Mouse (Mus musculus) olfactory bulb, adult 2 months (tissue): ENCODE measurements around the gene Nek5. TPM values are rescaled to one million over a fixed set of nuclear protein-coding genes. Genes with fewer than 3 reads are reported as not detected.
"Not testable (repeated sequence)": the region's sequence is repeated elsewhere in the genome, so short reads cannot be mapped to it uniquely, and the experiment has no call there.

Source experiments
- H3K27ac ChIP-seq: fragments of 200-500 bp; 2 replicates; pipeline ENCODE4 v1.5.1; 2012; ENCODE audit warnings: low read depth, low read length; ENCODE audit not compliant: insufficient read depth
- H3K4me1 ChIP-seq: fragments of 200-500 bp; 2 replicates; pipeline ENCODE4 v1.6.1; 2012; ENCODE audit warnings: low read length; ENCODE audit not compliant: control insufficient read depth, insufficient read depth
- H3K4me3 ChIP-seq: fragments of 200-500 bp; 2 replicates; pipeline ENCODE4 v1.5.1; 2012; ENCODE audit warnings: mild to moderate bottlenecking, low read depth, low read length, moderate library complexity; ENCODE audit not compliant: insufficient read depth
- CTCF ChIP-seq: fragments of 200-500 bp; IDR thresholded peaks from 2 replicates; pipeline ENCODE4 v1.5.1; 2012; ENCODE audit warnings: low read depth, mild to moderate bottlenecking, low read length, moderate library complexity; ENCODE audit not compliant: insufficient read depth
- POLR2A ChIP-seq: fragments of 200-500 bp; IDR thresholded peaks from 2 replicates; pipeline ENCODE4 v1.6.1; 2012; ENCODE audit warnings: mild to moderate bottlenecking, low read depth, low read length, moderate library complexity; ENCODE audit not compliant: insufficient read depth
- WGBS: fragments of 180-500 bp; shearing (Covaris S2); methylation state at CpG from one replicate; pipeline ENCODE4 v1.1.7; 2018; 5-methylcytosine and 5-hydroxymethylcytosine counted together
- polyA plus RNA-seq: library from polyadenylated mRNA; stranded (reverse); fragments of >200 nt; gene quantifications from 2 replicates; pipeline ENCODE4 v1.2.4, GENCODE M21; 2012; ENCODE audit warnings: low replicate concordance; ENCODE audit not compliant: missing spikeins, insufficient read depth, insufficient read length

The Nek5 gene
- polyA plus RNA-seq, 1 experiment = not detected

- H3K27ac ChIP-seq = no peak overlapping the region
- TF ChIP-seq CTCF (no peak), POLR2A (no peak)
- H3K4me1 ChIP-seq = no peaks in the 10 kb centered on the region
- WGBS = 96% methylated on average over 7 of the region's 7 CpGs
- no peak overlapping the region for H3K4me3 ChIP-seq
These were observed 23.5 kb upstream of the Nek5 start for GRCm38 (mm10) chr8:22148367-22148740.

GRCm38 (mm10) chr8:22147706-22148366 lies 23.0 kb upstream of the Nek5 start:
- Histone ChIP-seq H3K27ac (no peak overlapping the region), H3K4me1 (no peaks in the 10 kb centered on the region), H3K4me3 (no peak overlapping the region)
- WGBS = 87% methylated on average over 9 of the region's 9 CpGs
- TF ChIP-seq CTCF (no peak), POLR2A (no peak)

GRCm38 (mm10) chr8:22145831-22146230 lies 21.0 kb upstream of the Nek5 start:
- TF ChIP-seq POLR2A (no peak), CTCF (no peak)

GRCm38 (mm10) chr8:22143764-22144491 lies 19.1 kb upstream of the Nek5 start:
- 75% methylated on average over 1 of the region's 1 CpGs for WGBS
- Histone ChIP-seq H3K4me3 (no peak overlapping the region), H3K27ac (no peak overlapping the region), H3K4me1 (no peaks in the 10 kb centered on the region)
- TF ChIP-seq CTCF (no peak), POLR2A (no peak)

More at GRCm38 (mm10) chr8:22145831-22146230, 21.0 kb upstream of the Nek5 start:
- WGBS = 86% methylated on average over 6 of the region's 6 CpGs
- H3K4me1 ChIP-seq = no peaks in the 10 kb centered on the region
- no peak overlapping the region for H3K4me3 ChIP-seq
- no peak overlapping the region for H3K27ac ChIP-seq

GRCm38 (mm10) chr8:22142592-22142991 lies 17.7 kb upstream of the Nek5 start:
- Histone ChIP-seq H3K4me1 (no peaks in the 10 kb centered on the region), H3K27ac (no peak overlapping the region), H3K4me3 (no peak overlapping the region)
- WGBS = 84% methylated on average over 4 of the region's 4 CpGs
- TF ChIP-seq POLR2A = no peak
- no peak for TF ChIP-seq CTCF

- no peak overlapping the region for H3K4me3 ChIP-seq
- 86% methylated on average over 4 of the region's 4 CpGs for WGBS
- no peaks in the 10 kb centered on the region for H3K4me1 ChIP-seq
- TF ChIP-seq POLR2A (no peak), CTCF (no peak)
- H3K27ac ChIP-seq = no peak overlapping the region
These were observed 17.1 kb upstream of the Nek5 start for GRCm38 (mm10) chr8:22141836-22142385.

GRCm38 (mm10) chr8:22136462-22136861 lies 11.6 kb upstream of the Nek5 start:
- WGBS = 85% methylated on average over 9 of the region's 9 CpGs
- not testable (repeated sequence) for H3K4me3 ChIP-seq, H3K27ac ChIP-seq, H3K4me1 ChIP-seq

- H3K4me1 ChIP-seq = peaks cover 4% of the 10 kb centered on the region; the same call in 1 of the 2 replicates
- TF ChIP-seq CTCF = no peak
- no peak for TF ChIP-seq POLR2A
- no peak overlapping the region for H3K27ac ChIP-seq
- no peak overlapping the region for H3K4me3 ChIP-seq
- 92% methylated on average over 5 of the region's 5 CpGs for WGBS
These were observed 9.9 kb upstream of the Nek5 start for GRCm38 (mm10) chr8:22134750-22135135.

GRCm38 (mm10) chr8:22134078-22134749 lies 9.4 kb upstream of the Nek5 start:
- H3K4me1 ChIP-seq = peaks cover 4% of the 10 kb centered on the region; the same call in 1 of the 2 replicates
- TF ChIP-seq CTCF (no peak), POLR2A (no peak)
- WGBS = 80% methylated on average over 7 of the region's 7 CpGs
- no peak overlapping the region for H3K4me3 ChIP-seq
- no peak overlapping the region for H3K27ac ChIP-seq
